Mouse (Mus musculus) midbrain, embryonic 15.5 days (tissue): ENCODE data around the gene Ank3. TPM values are rescaled to one million over a fixed set of nuclear protein-coding genes. Genes with fewer than 3 reads are reported as not detected.

Experiments
- ATAC-seq: fragments of 200-750 bp; cut with Nextera tagmentation; replicated peaks from 2 replicates; pipeline ENCODE4 v1.8.0; 2017; ENCODE audit warnings: moderate TSS enrichment
- H3K27ac ChIP-seq: fragments of 300-500 bp; sonication (generic); 2 replicates; pipeline ENCODE4 v1.5.1; 2015; ENCODE audit warnings: mild to moderate bottlenecking, inconsistent platforms
- H3K27me3 ChIP-seq: fragments of 300-500 bp; sonication (generic); replicated peaks from 2 replicates; pipeline ENCODE4 v1.6.1; 2015; ENCODE audit warnings: inconsistent platforms
- H3K36me3 ChIP-seq: fragments of 300-500 bp; sonication (generic); replicated peaks from 2 replicates; pipeline ENCODE4 v1.6.1; 2015; ENCODE audit warnings: inconsistent platforms
- H3K4me1 ChIP-seq: fragments of 300-500 bp; sonication (generic); 2 replicates; pipeline ENCODE4 v1.6.1; 2015; ENCODE audit warnings: inconsistent platforms
- H3K4me2 ChIP-seq: fragments of 300-500 bp; sonication (generic); 2 replicates; pipeline ENCODE4 v1.6.1; 2015; ENCODE audit warnings: inconsistent platforms, mild to moderate bottlenecking, moderate library complexity
- H3K4me3 ChIP-seq: fragments of 300-500 bp; sonication (generic); 2 replicates; pipeline ENCODE4 v1.5.1; 2015; ENCODE audit warnings: mild to moderate bottlenecking, inconsistent platforms
- H3K9ac ChIP-seq: fragments of 300-500 bp; sonication (generic); 2 replicates; pipeline ENCODE4 v1.6.1; 2015; ENCODE audit warnings: mild to moderate bottlenecking, inconsistent platforms
- H3K9me3 ChIP-seq: fragments of 300-500 bp; sonication (generic); 2 replicates; pipeline ENCODE4 v1.6.1; 2016; ENCODE audit warnings: inconsistent platforms
- WGBS: fragments of 180-500 bp; shearing (Covaris S2); methylation state at CpG from one replicate; pipeline ENCODE4 v1.1.7; 2015; ENCODE audit warnings: mixed read lengths; 5-methylcytosine and 5-hydroxymethylcytosine counted together
- polyA plus RNA-seq: library from polyadenylated mRNA; unstranded; fragments of >200 nt; fragmentation: Nextera tagmentation; extraction: Ambion mirVana; gene quantifications from 2 replicates; pipeline ENCODE4 v1.2.1, GENCODE M21; 2015

Gene Ank3
- polyA plus RNA-seq, 1 experiment from 2014 or later, result 108 TPM

DNA sequence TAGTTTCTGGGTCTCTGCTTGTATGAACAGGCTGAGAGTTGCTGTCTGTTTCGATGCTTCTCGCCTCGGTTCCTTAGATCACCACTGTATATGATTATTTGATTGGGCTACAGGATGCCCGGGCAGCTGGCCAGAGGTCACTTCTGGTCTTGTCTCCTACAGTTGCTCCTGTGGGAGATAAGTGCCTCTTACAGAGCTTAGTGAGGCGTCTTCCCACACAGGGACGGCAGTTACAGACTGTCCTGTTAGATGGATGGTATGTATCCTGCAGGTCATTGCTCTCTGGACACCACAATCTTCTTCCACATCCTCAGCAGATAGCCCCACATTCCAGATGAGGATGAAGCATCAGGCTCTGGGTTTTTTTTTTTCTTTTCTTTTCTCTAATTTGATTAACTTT lies 21.7 kb downstream of the Ank3 start:
- no peaks in the 10 kb centered on the region for H3K27me3 ChIP-seq
- no peak for ATAC-seq
- H3K4me2 ChIP-seq, result no peak overlapping the region
- 88% methylated on average over 6 of the region's 6 CpGs for WGBS
- H3K4me1 ChIP-seq, result no peaks in the 10 kb centered on the region
- no peak overlapping the region for H3K9ac ChIP-seq
- H3K36me3 ChIP-seq, result no peaks in the 10 kb centered on the region
- H3K4me3 ChIP-seq, result no peak overlapping the region
- H3K27ac ChIP-seq, result no peak overlapping the region
- H3K9me3 ChIP-seq, result no peaks in the 10 kb centered on the region; the same call in 1 of the 2 replicates

- Histone ChIP-seq H3K9me3 (no peaks in the 10 kb centered on the region; the same call in 1 of the 2 replicates), H3K4me3 (no peak overlapping the region), H3K27me3 (no peaks in the 10 kb centered on the region), H3K4me1 (no peaks in the 10 kb centered on the region), H3K27ac (no peak overlapping the region), H3K4me2 (no peak overlapping the region), H3K9ac (no peak overlapping the region), H3K36me3 (no peaks in the 10 kb centered on the region)
- WGBS, result 93% methylated on average over 3 of the region's 3 CpGs
- no peak for ATAC-seq
These were observed 25.5 kb downstream of the Ank3 start for GRCm38 (mm10) chr10:69424051-69424450.

DNA sequence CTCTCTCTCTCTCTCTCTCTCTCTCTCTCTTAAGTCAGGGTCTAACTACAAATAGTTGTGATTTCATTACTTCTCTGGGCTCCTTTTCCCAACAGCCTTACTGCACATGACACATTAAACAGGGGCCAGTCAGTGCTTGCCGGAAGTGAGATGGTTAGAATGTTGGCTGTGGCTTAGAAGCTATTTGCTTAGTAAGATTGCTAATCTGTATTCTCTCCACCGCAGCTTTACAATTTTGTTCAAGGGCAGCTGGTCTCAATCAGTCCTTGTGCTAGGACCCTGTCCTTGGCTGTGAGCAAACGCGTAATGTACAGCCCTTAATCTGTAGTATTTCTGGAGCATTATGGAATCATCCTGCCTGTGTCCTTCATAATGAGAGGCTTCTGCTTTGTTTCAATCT lies 31.6 kb downstream of the Ank3 start:
- 76% methylated on average over 4 of the region's 4 CpGs for WGBS

GRCm38 (mm10) chr10:69431101-69431500 lies 32.5 kb downstream of the Ank3 start:
- H3K36me3 ChIP-seq, result no peaks in the 10 kb centered on the region
- H3K27ac ChIP-seq, result no peak overlapping the region
- H3K4me2 ChIP-seq, result no peak overlapping the region
- no peaks in the 10 kb centered on the region for H3K9me3 ChIP-seq
- ATAC-seq, result no peak
- H3K4me1 ChIP-seq, result no peaks in the 10 kb centered on the region
- 90% methylated on average over 7 of the region's 7 CpGs for WGBS
- H3K27me3 ChIP-seq, result no peaks in the 10 kb centered on the region
- H3K4me3 ChIP-seq, result no peak overlapping the region
- H3K9ac ChIP-seq, result no peak overlapping the region

More for the DNA sequence above, 31.6 kb downstream of the Ank3 start:
- Histone ChIP-seq H3K27ac (no peak overlapping the region), H3K27me3 (no peaks in the 10 kb centered on the region), H3K9ac (no peak overlapping the region), H3K4me2 (no peak overlapping the region), H3K4me1 (no peaks in the 10 kb centered on the region), H3K4me3 (no peak overlapping the region), H3K36me3 (no peaks in the 10 kb centered on the region), H3K9me3 (no peaks in the 10 kb centered on the region)
- ATAC-seq, result no peak

- H3K4me3 ChIP-seq, result no peak overlapping the region
- H3K4me2 ChIP-seq, result no peak overlapping the region
- H3K9ac ChIP-seq, result no peak overlapping the region
- 75% methylated on average over 6 of the region's 6 CpGs for whole genome bisulfite sequencing
- no peaks in the 10 kb centered on the region for H3K36me3 ChIP-seq
- H3K4me1 ChIP-seq, result no peaks in the 10 kb centered on the region
- no peak for ATAC-seq
- no peaks in the 10 kb centered on the region for H3K27me3 ChIP-seq
- H3K27ac ChIP-seq, result no peak overlapping the region
- H3K9me3 ChIP-seq, result no peaks in the 10 kb centered on the region
These were observed 36.6 kb downstream of the Ank3 start for GRCm38 (mm10) chr10:69435213-69435612.

DNA sequence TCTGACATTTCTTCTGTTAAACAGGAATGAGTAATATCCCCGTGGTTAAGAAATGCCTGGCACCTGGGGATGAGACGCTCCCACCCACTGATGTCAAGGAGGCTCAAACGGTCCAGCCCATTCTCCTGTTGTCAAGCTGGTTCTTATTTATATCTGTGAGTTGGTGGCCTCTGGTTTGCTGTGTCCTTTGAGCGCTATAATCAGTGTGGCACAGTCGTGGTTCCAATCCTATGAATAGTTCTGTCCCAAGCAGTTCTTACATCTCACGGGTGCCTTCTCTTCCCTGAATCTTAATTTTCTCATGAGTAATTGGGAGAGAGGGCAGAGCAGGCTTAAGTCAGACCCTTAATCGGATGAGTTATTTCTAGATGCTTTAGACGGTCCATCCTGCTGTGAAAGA lies 40.9 kb downstream of the Ank3 start:
- no peak for ATAC-seq
- Histone ChIP-seq H3K9ac (no peak overlapping the region), H3K4me3 (no peak overlapping the region), H3K36me3 (no peaks in the 10 kb centered on the region), H3K9me3 (no peaks in the 10 kb centered on the region), H3K27ac (no peak overlapping the region), H3K4me2 (no peak overlapping the region), H3K4me1 (no peaks in the 10 kb centered on the region), H3K27me3 (no peaks in the 10 kb centered on the region)
- WGBS, result 66% methylated on average over 8 of the region's 8 CpGs

- Histone ChIP-seq H3K9ac (no peak overlapping the region), H3K4me1 (no peaks in the 10 kb centered on the region), H3K4me2 (no peak overlapping the region), H3K27me3 (no peaks in the 10 kb centered on the region), H3K27ac (no peak overlapping the region), H3K9me3 (no peaks in the 10 kb centered on the region), H3K4me3 (no peak overlapping the region), H3K36me3 (no peaks in the 10 kb centered on the region)
- no peak for ATAC-seq
- WGBS, result 75% methylated on average over 5 of the region's 5 CpGs
These were observed 46.0 kb downstream of the Ank3 start for GRCm38 (mm10) chr10:69444546-69444945.

GRCm38 (mm10) chr10:69445951-69446350 lies 47.4 kb downstream of the Ank3 start:
- no peaks in the 10 kb centered on the region for H3K27me3 ChIP-seq
- WGBS, result 51% methylated on average over 7 of the region's 7 CpGs
- ATAC-seq, result no peak
- H3K36me3 ChIP-seq, result no peaks in the 10 kb centered on the region
- no peak overlapping the region for H3K27ac ChIP-seq
- no peaks in the 10 kb centered on the region for H3K4me1 ChIP-seq
- H3K4me3 ChIP-seq, result no peak overlapping the region
- H3K4me2 ChIP-seq, result no peak overlapping the region
- H3K9me3 ChIP-seq, result no peaks in the 10 kb centered on the region
- H3K9ac ChIP-seq, result no peak overlapping the region

DNA sequence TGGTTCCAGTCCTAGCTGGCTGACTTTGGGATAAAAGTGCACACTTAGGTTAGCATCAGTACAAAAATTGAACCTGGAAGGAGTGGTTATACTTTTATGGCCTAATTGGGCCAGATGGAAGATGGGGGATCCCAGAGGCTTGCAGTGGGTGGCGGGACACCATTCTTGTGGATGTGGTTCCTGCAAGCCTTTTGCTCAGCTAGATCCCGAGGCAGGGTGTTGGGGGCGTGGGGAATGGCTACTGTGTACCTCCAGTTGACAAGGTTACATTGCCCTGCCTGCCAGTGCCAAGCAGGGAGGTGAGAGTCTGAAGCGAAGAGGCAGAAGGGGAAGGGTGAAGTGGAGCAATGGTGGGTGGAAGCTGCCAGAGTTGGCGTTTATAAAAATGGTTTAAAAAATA lies 48.0 kb downstream of the Ank3 start:
- no peak for ATAC-seq
- no peak overlapping the region for H3K27ac ChIP-seq
- H3K27me3 ChIP-seq, result no peaks in the 10 kb centered on the region
- H3K4me3 ChIP-seq, result no peak overlapping the region
- no peaks in the 10 kb centered on the region for H3K4me1 ChIP-seq
- H3K9ac ChIP-seq, result no peak overlapping the region
- no peaks in the 10 kb centered on the region for H3K9me3 ChIP-seq
- no peak overlapping the region for H3K4me2 ChIP-seq
- WGBS, result 89% methylated on average over 5 of the region's 5 CpGs
- no peaks in the 10 kb centered on the region for H3K36me3 ChIP-seq

DNA sequence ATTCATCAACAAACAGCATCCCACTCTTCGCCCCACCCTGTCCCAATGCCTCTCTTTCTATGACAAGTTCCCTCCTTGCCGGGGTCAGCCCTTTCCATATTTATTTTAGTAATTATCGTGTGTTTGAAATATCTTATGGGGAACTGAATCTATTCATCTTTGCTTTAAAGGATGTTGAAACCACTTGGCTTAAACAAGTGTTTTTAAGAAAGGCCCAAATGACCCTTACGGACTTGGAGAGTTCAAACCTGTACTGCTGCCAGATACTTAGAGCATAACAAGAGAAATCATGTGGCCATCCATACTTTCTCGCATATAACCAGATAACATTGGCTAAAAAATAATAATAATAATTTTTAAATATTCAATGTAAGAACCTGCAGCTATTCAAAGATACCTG lies 48.7 kb downstream of the Ank3 start:
- Histone ChIP-seq H3K9me3 (no peaks in the 10 kb centered on the region), H3K4me3 (no peak overlapping the region), H3K9ac (no peak overlapping the region), H3K27ac (no peak overlapping the region), H3K4me2 (no peak overlapping the region), H3K4me1 (peaks cover under 1% of the 10 kb centered on the region), H3K27me3 (no peaks in the 10 kb centered on the region), H3K36me3 (no peaks in the 10 kb centered on the region)
- 90% methylated on average over 5 of the region's 5 CpGs for WGBS
- no peak for ATAC-seq

DNA sequence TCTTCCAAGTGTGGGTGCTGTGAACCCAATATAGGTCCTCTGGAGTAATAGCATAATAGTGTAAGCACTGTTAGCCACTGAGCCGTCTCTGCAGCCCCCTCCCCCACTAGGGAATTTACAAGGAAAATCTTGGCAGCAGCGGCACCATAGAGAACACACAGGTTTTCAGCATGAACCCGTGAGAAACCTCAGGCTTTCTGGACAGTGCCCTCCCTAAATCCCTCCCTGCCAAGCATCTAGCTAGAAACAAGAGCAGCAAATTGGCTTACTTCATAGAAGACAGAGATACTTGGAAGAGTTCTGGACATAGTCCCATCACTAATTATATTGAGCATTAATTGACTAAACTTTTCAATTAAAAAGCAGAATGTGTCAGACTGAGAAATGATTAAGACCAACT lies 49.6 kb downstream of the Ank3 start:
- no peak for ATAC-seq
- H3K27me3 ChIP-seq, result no peaks in the 10 kb centered on the region
- H3K36me3 ChIP-seq, result no peaks in the 10 kb centered on the region
- H3K9ac ChIP-seq, result no peak overlapping the region
- H3K9me3 ChIP-seq, result no peaks in the 10 kb centered on the region
- WGBS, result 60% methylated on average over 3 of the region's 3 CpGs
- no peak overlapping the region for H3K27ac ChIP-seq
- H3K4me2 ChIP-seq, result no peak overlapping the region
- no peak overlapping the region for H3K4me3 ChIP-seq
- H3K4me1 ChIP-seq, result peaks cover 6% of the 10 kb centered on the region

DNA sequence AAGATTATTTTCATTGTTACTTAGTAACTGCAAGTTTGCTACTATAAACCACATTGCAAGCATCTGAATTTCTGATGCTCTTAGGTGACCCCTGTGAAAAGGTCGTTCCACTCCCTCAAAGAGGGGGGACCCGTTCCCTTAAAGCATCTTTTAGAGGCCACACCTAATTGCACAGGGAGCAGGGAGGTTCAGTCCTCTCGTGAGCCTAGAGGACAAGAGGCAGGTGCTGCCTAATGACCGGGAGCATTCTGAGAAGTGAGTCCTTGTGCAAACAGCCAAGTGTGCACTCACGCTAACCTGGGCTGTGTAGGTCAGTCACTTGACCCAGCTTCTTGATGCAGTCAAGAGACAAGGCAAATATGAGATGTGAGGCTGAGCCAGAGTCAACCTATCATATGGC lies 52.4 kb downstream of the Ank3 start:
- Histone ChIP-seq H3K4me1 (peaks cover 6% of the 10 kb centered on the region), H3K27ac (no peak overlapping the region), H3K36me3 (no peaks in the 10 kb centered on the region), H3K9me3 (no peaks in the 10 kb centered on the region), H3K4me2 (no peak overlapping the region), H3K9ac (no peak overlapping the region), H3K27me3 (no peaks in the 10 kb centered on the region), H3K4me3 (no peak overlapping the region)
- ATAC-seq, result no peak
- WGBS, result 72% methylated on average over 5 of the region's 5 CpGs

DNA sequence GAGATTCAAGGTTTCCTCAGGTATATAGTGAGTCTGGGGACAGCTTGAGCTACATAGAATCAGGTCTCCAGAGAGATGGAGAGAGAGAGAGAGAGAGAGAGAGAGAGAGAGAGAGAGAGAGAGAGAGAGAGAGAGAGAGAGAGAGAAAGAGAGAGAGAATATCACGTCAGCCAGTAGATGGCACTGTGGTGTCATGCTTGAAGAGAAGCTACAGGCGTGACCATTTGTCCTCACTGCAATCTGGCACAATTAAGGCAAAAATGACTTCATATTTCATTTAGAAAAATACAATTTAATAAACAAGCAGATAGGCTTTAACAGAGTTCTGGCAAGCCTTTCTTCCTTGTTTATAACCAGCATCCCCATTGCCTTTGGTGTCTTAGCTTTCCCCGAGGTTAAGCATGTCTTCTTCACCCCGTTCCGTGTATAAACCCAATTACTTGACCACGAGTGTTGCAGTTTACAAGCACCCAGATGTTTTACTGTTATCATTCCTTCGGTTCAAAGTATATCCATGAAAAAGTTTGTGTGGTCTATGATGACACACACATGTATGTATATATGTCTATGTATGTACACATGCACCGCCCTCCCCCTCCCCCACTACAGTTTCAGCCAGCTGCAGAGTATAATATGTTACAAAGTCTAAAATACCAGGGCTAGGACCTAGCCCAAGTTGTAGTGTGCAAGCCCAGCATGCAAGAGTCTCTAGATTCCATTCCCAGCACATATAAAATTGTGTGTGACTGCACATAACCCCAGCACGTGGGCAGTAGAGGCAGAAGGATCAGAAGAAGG lies 53.8 kb downstream of the Ank3 start:
- Histone ChIP-seq H3K4me2 (0 out of 2 replicates have a peak overlapping the region, but pooled peaks have one; percentile 21), H3K36me3 (no peaks in the 10 kb centered on the region), H3K27me3 (no peaks in the 10 kb centered on the region), H3K4me3 (no peak overlapping the region), H3K9ac (no peak overlapping the region), H3K27ac (no peak overlapping the region), H3K9me3 (no peaks in the 10 kb centered on the region), H3K4me1 (peaks cover 6% of the 10 kb centered on the region)
- ATAC-seq, result peak; percentile 37; the same call in 1 of the 2 replicates
- 59% methylated on average over 9 of the region's 9 CpGs for WGBS
